Mouse (Mus musculus): ENCODE data around the gene Arhgef9. TPM values are rescaled to one million over a fixed set of nuclear protein-coding genes. Genes with fewer than 3 reads are reported as not detected.

Arhgef9 gene
- total RNA-seq (2012; rRNA removed) (0.42 and 0.64 TPM in 2 replicates), total RNA-seq (2014; rRNA removed) (0.39 and 0.58 TPM in 2 replicates), polyA plus RNA-seq (2012; ENCODE audit: insufficient read length, low read depth) (0.73 and 0.95 TPM in 2 replicates)

DNA sequence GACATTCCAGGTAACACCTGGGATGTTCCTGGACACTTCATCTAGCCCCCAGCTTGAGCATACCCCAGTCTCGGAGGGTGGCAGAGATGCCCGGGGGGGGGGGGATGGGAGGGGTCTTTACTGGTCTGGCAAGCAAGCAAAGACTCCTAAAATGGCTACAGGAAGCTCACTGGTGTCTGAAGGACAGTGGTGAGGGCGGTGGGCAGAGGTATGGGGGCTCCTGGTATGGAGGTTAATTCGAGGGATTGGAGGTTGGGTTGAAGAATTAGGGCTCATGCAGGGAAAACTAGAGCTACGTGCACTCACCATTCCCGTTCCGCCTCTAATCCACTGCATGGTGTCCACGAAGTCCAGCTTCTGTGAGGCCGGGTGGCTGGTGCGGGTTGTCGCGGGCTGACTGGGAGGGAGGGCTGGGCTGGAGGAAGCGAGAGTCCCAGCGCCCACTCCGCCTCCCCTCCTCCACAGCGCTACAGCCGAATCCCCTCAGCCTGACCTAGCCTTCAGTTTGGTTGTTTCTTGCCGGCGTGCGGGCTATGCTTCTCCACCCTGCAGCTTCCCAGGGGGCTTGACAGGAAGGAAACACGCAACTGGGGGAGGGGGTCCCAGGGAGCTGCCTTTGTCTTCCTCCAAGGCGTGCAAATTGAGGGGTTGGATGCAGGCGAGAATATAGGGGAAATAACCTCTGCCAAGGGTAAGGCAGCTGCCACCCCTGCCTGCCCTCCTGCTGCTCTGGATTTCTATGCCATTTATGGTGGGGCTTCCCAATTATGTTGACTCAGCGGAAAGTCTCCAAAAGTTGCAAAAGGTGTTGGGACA, at the start of gene Arhgef9:
Gene Arhgef9 (minus strand): TSS at position 753 of the 816 bp plus-strand sequence.
- DNase-seq (ENCODE audit: extremely low read depth) = no peak
- no peaks in the 10 kb centered on the region for H3K4me1 ChIP-seq (ENCODE audit: control insufficient read depth in 1 of 2, insufficient read depth in 2 of 2)
- dilution Hi-C loops (cut with MboI; ENCODE audit: extremely low pct_ligation_motif_present, extremely low pct_unique_long_range_greater_than_20kb, low sequenced_read_pairs) (no loop called here), in situ Hi-C loops (cut with MboI; ENCODE audit: low pct_ligation_motif_present, low pct_unique_long_range_greater_than_20kb, low sequenced_read_pairs) (no loop called here)
- H3K9ac ChIP-seq (ENCODE audit: insufficient read depth, low read depth) = no peak within 1 kb of the TSS
- no peaks in the 10 kb centered on the region for H3K79me2 ChIP-seq (replicated peaks; ENCODE audit: control insufficient read depth, extremely low read depth, insufficient read depth, poor library complexity, severe bottlenecking)
- no peaks in the 10 kb centered on the region for H3K27me3 ChIP-seq (replicated peaks)
- H3K4me3 ChIP-seq (replicated peaks in 1 of 3; ENCODE audit: low read depth in 2 of 3, low read length in 2 of 3, poor library complexity in 1 of 3) = peak within 1 kb of the TSS in 1 of 3 experiments; percentile 23
- peak within 1 kb of the TSS; percentile 83 for H3K4me2 ChIP-seq (ENCODE audit: insufficient read depth, low read depth, poor library complexity, severe bottlenecking)
- TF ChIP-seq POLR2AphosphoS2 (IDR thresholded peaks at IDR 0.05; ENCODE audit: low read depth, low read length) = no peak
- TF ChIP-seq MAFK (IDR thresholded peaks at IDR 0.05; ENCODE audit: insufficient replicate concordance, low read length) = 0 out of 2 replicates have a peak, but pooled peaks have one; percentile 6
- H3K36me3 ChIP-seq (replicated peaks in 1 of 2; ENCODE audit: control insufficient read depth in 1 of 2, insufficient read depth in 1 of 2, low read length in 1 of 2) = no peaks in the 10 kb centered on the region
- no peak within 1 kb of the TSS for H3K27ac ChIP-seq (ENCODE audit: insufficient read depth, low read depth)
- H3K9me3 ChIP-seq (replicated peaks; ENCODE audit: low read length) = no peaks in the 10 kb centered on the region

DNA sequence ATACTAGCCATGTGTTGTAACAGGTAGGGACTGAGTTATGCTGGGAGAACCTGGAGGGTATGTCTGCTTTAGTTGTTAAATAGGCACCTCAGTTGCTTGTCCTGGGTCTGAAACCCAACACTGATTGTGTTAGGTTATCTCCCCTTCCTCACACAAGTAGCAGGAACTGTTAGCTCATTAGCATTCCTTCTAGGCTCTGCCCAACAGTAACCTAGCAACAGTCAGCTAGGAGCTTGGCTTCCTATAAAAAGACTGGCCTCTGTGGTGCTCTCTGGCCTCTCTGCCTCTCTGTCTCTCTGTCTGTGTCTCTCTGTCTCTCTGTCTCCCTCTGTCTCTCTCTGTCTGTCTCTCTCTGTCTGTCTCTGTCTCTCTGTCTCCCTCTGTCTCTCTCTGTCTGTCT, 42.2 kb upstream of the Arhgef9 start:
- TF ChIP-seq PAX5 (IDR thresholded peaks at IDR 0.05; ENCODE audit: low read length) = no peak
- no peak for TF ChIP-seq RCOR1 (conservative IDR thresholded peaks at IDR 0.05; ENCODE audit: low read depth, low read length)
- TF ChIP-seq NRF1 (IDR thresholded peaks at IDR 0.05; ENCODE audit: low read depth, low read length) = no peak
- TF ChIP-seq MAX (IDR thresholded peaks at IDR 0.05; ENCODE audit: low read length) = no peak
- TF ChIP-seq HCFC1 (IDR thresholded peaks at IDR 0.05; ENCODE audit: low read depth, low read length) = no peak
- no peak for TF ChIP-seq USF2 (conservative IDR thresholded peaks at IDR 0.05; ENCODE audit: low read depth, low read length)
- TF ChIP-seq SIN3A (IDR thresholded peaks at IDR 0.05; ENCODE audit: low read length) = no peak
- TF ChIP-seq ZC3H11A (IDR thresholded peaks at IDR 0.05; ENCODE audit: low read depth, low read length) = no peak
- no peak for TF ChIP-seq POLR2AphosphoS2 (IDR thresholded peaks at IDR 0.05; ENCODE audit: low read depth, low read length)
- TF ChIP-seq SMC3 (IDR thresholded peaks at IDR 0.05; ENCODE audit: low read depth, low read length) = no peak
- TF ChIP-seq NELFE (IDR thresholded peaks at IDR 0.05; ENCODE audit: low read depth, low read length) = no peak
- TF ChIP-seq ZMIZ1 (IDR thresholded peaks at IDR 0.05; ENCODE audit: low read depth, low read length) = no peak
- no peak for TF ChIP-seq IRF4 (IDR thresholded peaks at IDR 0.05; ENCODE audit: low read depth, low read length)
- no peak for TF ChIP-seq MYC (IDR thresholded peaks at IDR 0.05; ENCODE audit: low read depth, low read length)
- TF ChIP-seq GABPA (IDR thresholded peaks at IDR 0.05; ENCODE audit: insufficient replicate concordance, low read depth, low read length) = no peak
- no peak for TF ChIP-seq TBP (conservative IDR thresholded peaks at IDR 0.05; ENCODE audit: low read depth, low read length)
- no peak for TF ChIP-seq MAZ (IDR thresholded peaks at IDR 0.05; ENCODE audit: low read depth, low read length)
- TF ChIP-seq E2F4 (IDR thresholded peaks at IDR 0.05; ENCODE audit: insufficient replicate concordance, low read depth, low read length) = no peak
- TF ChIP-seq CTCF (conservative IDR thresholded peaks at IDR 0.05 in 1 of 2, IDR thresholded peaks at IDR 0.05 in 1 of 2; ENCODE audit: low read depth in 2 of 2, low read length in 2 of 2) = no peak
- TF ChIP-seq ELF1 (IDR thresholded peaks at IDR 0.05; ENCODE audit: low read depth, low read length) = no peak
- in situ Hi-C loops (cut with MboI; ENCODE audit: low pct_ligation_motif_present, low pct_unique_long_range_greater_than_20kb, low sequenced_read_pairs) = no loop called here

More for the DNA sequence above, 42.2 kb upstream of the Arhgef9 start:
- Histone ChIP-seq H3K79me2 (replicated peaks; ENCODE audit: control insufficient read depth, extremely low read depth, insufficient read depth, poor library complexity, severe bottlenecking) (no peaks in the 10 kb centered on the region), H3K9ac (ENCODE audit: insufficient read depth, low read depth) (no peak overlapping the region), H3K27me3 (replicated peaks) (no peaks in the 10 kb centered on the region), H3K27ac (ENCODE audit: insufficient read depth, low read depth) (no peak overlapping the region), H3K36me3 (replicated peaks in 1 of 2; ENCODE audit: control insufficient read depth in 1 of 2, insufficient read depth in 1 of 2, low read length in 1 of 2) (no peaks in the 10 kb centered on the region), H3K9me3 (replicated peaks; ENCODE audit: low read length) (no peaks in the 10 kb centered on the region), H3K4me3 (replicated peaks in 1 of 3; ENCODE audit: low read depth in 2 of 3, low read length in 2 of 3, poor library complexity in 1 of 3) (no peak overlapping the region), H3K4me2 (ENCODE audit: insufficient read depth, low read depth, poor library complexity, severe bottlenecking) (no peak overlapping the region), H3K4me1 (ENCODE audit: control insufficient read depth in 1 of 2, insufficient read depth in 2 of 2) (no peaks in the 10 kb centered on the region)
- dilution Hi-C loops (cut with MboI; ENCODE audit: extremely low pct_ligation_motif_present, extremely low pct_unique_long_range_greater_than_20kb, low sequenced_read_pairs) = no loop called here
- DNase-seq (ENCODE audit: extremely low read depth) = no peak

All from CH12.LX (cell line).